In the genomic region with DNA sequence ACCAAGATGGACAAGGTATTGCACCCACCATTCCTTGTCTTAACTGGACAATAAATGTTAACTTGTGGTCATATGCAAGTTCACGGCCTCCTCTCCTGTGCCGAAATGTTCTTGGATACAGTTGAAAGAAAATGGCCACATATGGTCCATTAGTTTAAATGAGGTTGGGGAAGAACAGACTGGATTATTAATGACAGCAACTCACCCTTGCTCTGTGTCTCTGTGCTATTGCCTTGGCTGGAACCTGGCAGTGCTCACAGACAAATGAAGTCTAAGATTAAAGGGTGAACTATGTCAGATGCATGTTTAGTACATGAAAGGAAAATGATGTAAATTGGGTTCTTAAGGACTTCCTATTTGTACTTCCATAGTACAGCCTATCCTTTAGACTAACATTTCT, we compare ENCODE assay signal across 18 mouse cellular contexts.
"Had no signal": no experiment of that assay in that cellular context is flagged by ENCODE, and none has a peak within 500 bp of the region (broad histone marks: within the 10 kb centered on the region; RNA-seq: fewer than 3 reads in every experiment).

No protein-coding gene starts in this region.

- DNase-seq: lung, adult 18-20 months; lung, postnatal 4 days; midbrain, embryonic 14.5 days; right cerebral cortex, adult 18-20 months; right cerebral cortex, postnatal 25 days; right cerebral cortex, postnatal 4 days; spleen, adult 18-20 months; thymus, adult 18-20 months; thymus, postnatal 14 days; thymus, postnatal 36 days had no signal

- ATAC-seq: liver, embryonic 12.5 days; midbrain, embryonic 16.5 days had no signal

- H3K36me3 ChIP-seq: liver, embryonic 12.5 days; midbrain, embryonic 10.5 days; midbrain, embryonic 12.5 days; neural tube, embryonic 13.5 days; neural tube, embryonic 15.5 days had no signal

- H3K27me3 ChIP-seq: liver, embryonic 12.5 days; midbrain, embryonic 12.5 days; neural tube, embryonic 13.5 days; neural tube, embryonic 15.5 days had no signal

- H3K9me3 ChIP-seq: liver, embryonic 12.5 days; midbrain, embryonic 10.5 days; midbrain, embryonic 12.5 days; neural tube, embryonic 13.5 days; neural tube, embryonic 15.5 days had no signal

- H3K4me2 ChIP-seq: liver, embryonic 12.5 days; midbrain, embryonic 12.5 days; neural tube, embryonic 13.5 days; neural tube, embryonic 15.5 days had no signal

- H3K9ac ChIP-seq: liver, embryonic 12.5 days; liver, embryonic 14.5 days; midbrain, embryonic 12.5 days; neural tube, embryonic 13.5 days; neural tube, embryonic 15.5 days had no signal

- H3K27ac ChIP-seq: liver, embryonic 12.5 days; liver, embryonic 14.5 days; midbrain, embryonic 10.5 days; midbrain, embryonic 12.5 days; neural tube, embryonic 13.5 days; neural tube, embryonic 15.5 days had no signal

- H3K4me3 ChIP-seq: liver, embryonic 12.5 days; midbrain, embryonic 10.5 days; midbrain, embryonic 12.5 days; myocyte; neural tube, embryonic 13.5 days; neural tube, embryonic 15.5 days had no signal

- H3K4me1 ChIP-seq: liver, embryonic 12.5 days; neural tube, embryonic 13.5 days; neural tube, embryonic 15.5 days had no signal
